Mouse (Mus musculus) embryonic facial prominence, embryonic 15.5 days (tissue): ENCODE measurements around the gene Apobec4. TPM values are rescaled to one million over a fixed set of nuclear protein-coding genes. Genes with fewer than 3 reads are reported as not detected.

Experiments
- polyA plus RNA-seq: library from polyadenylated mRNA; unstranded; fragments of >200 nt; fragmentation: Nextera tagmentation; extraction: Ambion mirVana; gene quantifications from 2 replicates; pipeline ENCODE4 v1.2.1, GENCODE M21; 2015

Gene Apobec4
- polyA plus RNA-seq, 1 experiment from 2014 or later: 0.37 TPM

Other genes starting within 250 kb of the Apobec4 start
- gene Rgl1, start 15.8 kb downstream of the Apobec4 start, polyA plus RNA-seq: 36.3 and 38.0 TPM in 2 replicates
- gene Arpc5, start 16.0 kb downstream of the Apobec4 start, polyA plus RNA-seq: 249 and 256 TPM in 2 replicates
- gene Ncf2, start 49.6 kb downstream of the Apobec4 start, polyA plus RNA-seq: 6.5 and 6.7 TPM in 2 replicates
- 27.0 and 27.6 TPM in 2 replicates for gene Smg7, start 152.1 kb downstream of the Apobec4 start, polyA plus RNA-seq
- 2.5 and 2.8 TPM in 2 replicates for gene Nmnat2, start 204.4 kb downstream of the Apobec4 start, polyA plus RNA-seq